Mouse (Mus musculus): ENCODE results near the gene Iqcf3. TPM values are rescaled to one million over a fixed set of nuclear protein-coding genes. Genes with fewer than 3 reads are reported as not detected.
A peak's percentile ranks its signal among the peaks of the same experiment; 100 is the strongest.

Iqcf3 gene
- polyA plus RNA-seq, 1 experiment from 2014 or later: not detected

DNA sequence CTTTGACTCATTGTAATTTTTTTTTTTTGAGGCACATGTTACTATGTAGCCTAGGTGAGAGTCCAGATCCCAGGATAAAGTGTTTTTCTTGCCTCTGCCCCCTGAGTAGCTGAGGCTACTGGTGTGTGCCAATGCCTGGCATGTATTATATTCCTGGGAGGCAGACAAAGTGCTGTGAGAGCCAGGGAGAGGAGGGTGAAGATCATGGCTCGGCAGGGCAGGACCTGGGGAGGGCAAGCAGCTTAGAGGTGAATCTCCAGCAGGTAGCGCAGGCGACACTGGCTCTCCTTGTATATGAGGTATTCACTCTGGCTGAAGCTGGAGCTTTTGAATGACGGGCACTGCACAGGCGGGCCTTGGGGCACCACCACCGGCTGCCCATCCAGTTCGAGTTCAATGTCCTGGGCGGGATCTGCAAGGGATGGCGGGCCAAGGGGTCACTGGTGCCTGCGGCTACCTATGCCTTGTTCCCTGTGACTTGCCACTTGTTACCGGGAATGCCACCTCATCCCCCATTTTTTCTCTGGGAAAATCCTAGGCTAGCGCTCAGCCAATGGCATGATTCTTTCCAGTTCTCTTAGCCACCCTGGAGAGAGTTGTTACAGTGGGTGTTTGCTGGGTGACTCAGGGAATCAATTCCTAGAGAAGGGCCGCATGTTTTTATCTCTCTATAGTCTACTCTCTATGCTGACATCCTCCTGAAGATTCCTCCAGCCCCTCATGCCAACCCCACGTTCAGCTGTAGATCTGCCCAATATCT, 90.3 kb downstream of the Iqcf3 start:
- Histone ChIP-seq H3K4me3 (ENCODE audit: low read length) (no peak overlapping the region), H3K9ac (ENCODE audit: low read length) (no peak overlapping the region)

DNA sequence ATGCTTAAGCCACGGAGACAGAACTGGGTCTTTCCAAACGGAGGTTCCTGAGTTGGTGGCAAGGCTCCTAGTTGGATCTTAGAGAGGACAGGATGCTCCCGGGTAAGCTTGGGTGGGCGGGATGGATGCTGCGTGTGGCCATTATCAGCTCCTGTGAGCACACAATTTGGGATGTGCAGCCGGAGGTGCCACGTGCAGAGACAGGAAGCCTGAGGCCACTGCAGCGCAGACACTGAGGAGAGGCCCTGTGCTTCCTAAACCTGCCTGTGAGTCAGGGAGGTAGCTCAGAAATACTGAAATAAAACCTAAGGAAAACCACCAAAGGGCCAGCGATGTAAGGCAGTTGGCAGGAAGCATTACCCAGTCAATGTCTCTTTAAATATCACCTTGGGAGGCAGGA, 91.7 kb downstream of the Iqcf3 start:
- Histone ChIP-seq H3K4me1 (replicated peaks; ENCODE audit: control insufficient read depth, insufficient read depth, low read length) (peaks cover 21% of the 10 kb centered on the region), H3K4me2 (ENCODE audit: low read depth, low read length) (no peak overlapping the region), H3K36me3 (ENCODE audit: control insufficient read depth, insufficient read depth, low read length) (no peaks in the 10 kb centered on the region), H3K9ac (ENCODE audit: low read length) (no peak overlapping the region), H3K27me3 (ENCODE audit: control insufficient read depth, insufficient read depth, low read depth, low read length) (no peaks in the 10 kb centered on the region), H3K9me3 (ENCODE audit: control insufficient read depth, low read length) (no peaks in the 10 kb centered on the region), H3K27ac (ENCODE audit: low read length) (no peak overlapping the region), H3K4me3 (ENCODE audit: low read length) (no peak overlapping the region)
- WGBS: 61% methylated on average over 9 of the region's 9 CpGs
- ATAC-seq (ENCODE audit: low read depth): no peak

More for the DNA sequence above, 90.3 kb downstream of the Iqcf3 start:
- Histone ChIP-seq H3K36me3 (ENCODE audit: control insufficient read depth, insufficient read depth, low read length) (no peaks in the 10 kb centered on the region), H3K9me3 (ENCODE audit: control insufficient read depth, low read length) (no peaks in the 10 kb centered on the region), H3K4me1 (replicated peaks; ENCODE audit: control insufficient read depth, insufficient read depth, low read length) (peaks cover 28% of the 10 kb centered on the region), H3K27me3 (ENCODE audit: control insufficient read depth, insufficient read depth, low read depth, low read length) (no peaks in the 10 kb centered on the region), H3K27ac (ENCODE audit: low read length) (no peak overlapping the region), H3K4me2 (ENCODE audit: low read depth, low read length) (peak overlapping the region; percentile 39)
- WGBS: 63% methylated on average over 14 of the region's 14 CpGs
- ATAC-seq (ENCODE audit: low read depth): no peak

DNA sequence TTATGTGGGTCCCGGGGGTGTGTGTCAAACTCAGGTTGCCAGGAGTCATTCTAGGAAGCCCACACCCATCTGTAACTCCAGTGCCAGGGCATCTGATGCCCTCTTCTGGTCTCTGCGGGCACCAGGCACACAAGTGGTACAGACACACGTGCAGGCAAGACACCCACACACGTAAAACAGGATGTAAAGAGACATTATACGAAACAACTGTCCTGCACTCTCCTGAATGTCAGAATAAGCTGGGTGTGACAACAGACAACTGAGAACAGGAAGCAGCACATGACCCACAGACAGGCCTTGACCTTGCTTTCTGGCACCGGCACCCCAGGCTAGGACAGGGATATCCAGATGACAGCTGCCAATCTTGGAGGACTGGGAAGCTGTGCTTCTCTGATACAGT, 92.1 kb downstream of the Iqcf3 start:
- Histone ChIP-seq H3K4me2 (ENCODE audit: low read depth, low read length) (no peak overlapping the region), H3K4me3 (ENCODE audit: low read length) (no peak overlapping the region), H3K4me1 (replicated peaks; ENCODE audit: control insufficient read depth, insufficient read depth, low read length) (peaks cover 20% of the 10 kb centered on the region), H3K27me3 (ENCODE audit: control insufficient read depth, insufficient read depth, low read depth, low read length) (no peaks in the 10 kb centered on the region), H3K9me3 (ENCODE audit: control insufficient read depth, low read length) (no peaks in the 10 kb centered on the region), H3K9ac (ENCODE audit: low read length) (no peak overlapping the region), H3K36me3 (ENCODE audit: control insufficient read depth, insufficient read depth, low read length) (no peaks in the 10 kb centered on the region), H3K27ac (ENCODE audit: low read length) (no peak overlapping the region)
- no peak for ATAC-seq (ENCODE audit: low read depth)
- 57% methylated on average over 6 of the region's 6 CpGs for WGBS

DNA sequence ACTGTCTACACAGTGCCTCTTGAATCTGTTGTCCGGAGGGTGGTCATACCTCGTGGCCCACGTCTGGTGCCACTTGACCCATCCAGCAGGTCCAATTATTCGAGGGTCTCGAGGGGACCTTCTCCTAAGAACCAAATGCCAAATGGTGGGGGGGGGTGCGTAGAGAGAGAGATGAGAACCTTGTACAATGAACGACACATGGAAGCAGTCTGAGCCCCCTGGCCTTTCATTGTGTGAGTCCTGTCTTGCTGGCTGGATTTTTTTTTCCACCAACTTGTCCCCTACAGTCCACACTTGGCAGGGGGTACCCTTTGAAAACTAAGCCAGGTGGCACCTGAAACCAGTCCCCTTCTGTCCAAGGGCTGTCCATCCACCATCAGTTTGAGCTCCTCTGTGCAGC, 93.7 kb downstream of the Iqcf3 start:
- Histone ChIP-seq H3K9me3 (ENCODE audit: control insufficient read depth, low read length) (no peaks in the 10 kb centered on the region), H3K4me2 (ENCODE audit: low read depth, low read length) (no peak overlapping the region), H3K27me3 (ENCODE audit: control insufficient read depth, insufficient read depth, low read depth, low read length) (no peaks in the 10 kb centered on the region), H3K27ac (ENCODE audit: low read length) (no peak overlapping the region), H3K36me3 (ENCODE audit: control insufficient read depth, insufficient read depth, low read length) (peaks cover 3% of the 10 kb centered on the region; the same call in 1 of the 2 replicates), H3K9ac (ENCODE audit: low read length) (no peak overlapping the region), H3K4me3 (ENCODE audit: low read length) (no peak overlapping the region), H3K4me1 (replicated peaks; ENCODE audit: control insufficient read depth, insufficient read depth, low read length) (peaks cover 15% of the 10 kb centered on the region)
- 84% methylated on average over 7 of the region's 7 CpGs for WGBS
- no peak for ATAC-seq (ENCODE audit: low read depth)

DNA sequence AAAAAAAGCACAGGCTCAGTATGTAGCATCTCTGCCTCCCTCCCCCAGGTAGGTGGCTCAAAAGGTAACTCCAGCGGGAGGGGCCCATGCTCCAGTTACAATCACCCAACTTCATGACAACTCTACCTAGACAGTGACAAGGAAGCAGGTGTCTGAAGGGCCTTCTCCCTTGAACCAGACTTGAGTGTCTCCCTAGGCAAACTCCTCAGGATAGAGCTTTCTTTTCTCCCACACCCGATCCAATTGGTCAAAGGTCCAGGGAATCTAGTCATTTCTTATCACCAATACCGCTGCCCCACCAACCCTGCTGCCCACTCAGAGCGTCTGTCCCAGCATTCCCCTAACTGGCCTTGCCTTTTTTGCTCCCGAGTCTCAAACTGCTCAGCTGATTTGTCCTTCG, 94.7 kb downstream of the Iqcf3 start:
- Histone ChIP-seq H3K36me3 (ENCODE audit: control insufficient read depth, insufficient read depth, low read length) (peaks cover 9% of the 10 kb centered on the region), H3K9ac (ENCODE audit: low read length) (no peak overlapping the region), H3K27me3 (ENCODE audit: control insufficient read depth, insufficient read depth, low read depth, low read length) (no peaks in the 10 kb centered on the region), H3K4me2 (ENCODE audit: low read depth, low read length) (no peak overlapping the region), H3K9me3 (ENCODE audit: control insufficient read depth, low read length) (no peaks in the 10 kb centered on the region), H3K4me1 (replicated peaks; ENCODE audit: control insufficient read depth, insufficient read depth, low read length) (peaks cover 12% of the 10 kb centered on the region), H3K4me3 (ENCODE audit: low read length) (no peak overlapping the region), H3K27ac (ENCODE audit: low read length) (no peak overlapping the region)
- 77% methylated on average over 6 of the region's 6 CpGs for WGBS
- ATAC-seq (ENCODE audit: low read depth): no peak

DNA sequence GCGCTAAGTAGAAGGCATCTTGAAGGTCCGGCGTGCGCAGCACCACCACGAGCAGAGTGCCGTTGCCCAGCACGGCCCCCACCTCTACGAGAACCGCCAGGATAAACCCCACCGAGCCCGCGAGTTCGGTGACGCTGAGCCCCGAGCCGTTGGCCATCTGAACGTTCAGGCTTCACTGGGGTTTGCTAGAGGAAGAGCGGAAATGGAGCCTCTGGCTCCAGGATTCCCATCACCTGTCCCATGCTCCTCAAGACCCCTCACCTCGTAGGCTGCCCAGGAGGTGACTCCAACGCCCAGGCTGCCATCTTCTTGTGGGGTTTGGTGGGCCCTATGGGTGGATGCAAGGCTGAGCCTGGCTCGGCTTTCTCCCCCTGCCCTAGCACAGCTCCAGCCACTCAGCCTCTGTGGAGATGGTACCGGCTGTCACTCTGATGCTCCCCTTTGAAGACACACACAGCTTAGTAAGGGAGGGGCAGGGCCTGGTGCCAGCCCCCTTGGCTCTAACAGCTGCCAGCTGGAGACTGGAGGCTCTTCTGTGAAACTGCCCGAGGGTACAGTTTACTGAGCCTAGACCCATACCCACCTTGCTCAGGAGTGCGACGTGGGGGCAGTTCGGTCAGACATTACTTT, 95.7 kb downstream of the Iqcf3 start, which contains the start of gene Gpr62:
Gpr62 (minus strand) TSS at position 368 of the 630 bp plus-strand sequence.
- 38% methylated on average over 26 of the region's 26 CpGs for WGBS
- ATAC-seq (ENCODE audit: low read depth): no peak
- peaks cover 9% of the 10 kb centered on the region for H3K36me3 ChIP-seq (ENCODE audit: control insufficient read depth, insufficient read depth, low read length)
- peak within 1 kb of the TSS; percentile 100 for H3K4me2 ChIP-seq (ENCODE audit: low read depth, low read length)
- H3K4me1 ChIP-seq (replicated peaks; ENCODE audit: control insufficient read depth, insufficient read depth, low read length): peaks cover 9% of the 10 kb centered on the region
- no peaks in the 10 kb centered on the region for H3K9me3 ChIP-seq (ENCODE audit: control insufficient read depth, low read length)
- H3K4me3 ChIP-seq (ENCODE audit: low read length): peak within 1 kb of the TSS; percentile 58
- no peak within 1 kb of the TSS for H3K27ac ChIP-seq (ENCODE audit: low read length)
- H3K9ac ChIP-seq (ENCODE audit: low read length): peak within 1 kb of the TSS; percentile 69
- no peaks in the 10 kb centered on the region for H3K27me3 ChIP-seq (ENCODE audit: control insufficient read depth, insufficient read depth, low read depth, low read length)

DNA sequence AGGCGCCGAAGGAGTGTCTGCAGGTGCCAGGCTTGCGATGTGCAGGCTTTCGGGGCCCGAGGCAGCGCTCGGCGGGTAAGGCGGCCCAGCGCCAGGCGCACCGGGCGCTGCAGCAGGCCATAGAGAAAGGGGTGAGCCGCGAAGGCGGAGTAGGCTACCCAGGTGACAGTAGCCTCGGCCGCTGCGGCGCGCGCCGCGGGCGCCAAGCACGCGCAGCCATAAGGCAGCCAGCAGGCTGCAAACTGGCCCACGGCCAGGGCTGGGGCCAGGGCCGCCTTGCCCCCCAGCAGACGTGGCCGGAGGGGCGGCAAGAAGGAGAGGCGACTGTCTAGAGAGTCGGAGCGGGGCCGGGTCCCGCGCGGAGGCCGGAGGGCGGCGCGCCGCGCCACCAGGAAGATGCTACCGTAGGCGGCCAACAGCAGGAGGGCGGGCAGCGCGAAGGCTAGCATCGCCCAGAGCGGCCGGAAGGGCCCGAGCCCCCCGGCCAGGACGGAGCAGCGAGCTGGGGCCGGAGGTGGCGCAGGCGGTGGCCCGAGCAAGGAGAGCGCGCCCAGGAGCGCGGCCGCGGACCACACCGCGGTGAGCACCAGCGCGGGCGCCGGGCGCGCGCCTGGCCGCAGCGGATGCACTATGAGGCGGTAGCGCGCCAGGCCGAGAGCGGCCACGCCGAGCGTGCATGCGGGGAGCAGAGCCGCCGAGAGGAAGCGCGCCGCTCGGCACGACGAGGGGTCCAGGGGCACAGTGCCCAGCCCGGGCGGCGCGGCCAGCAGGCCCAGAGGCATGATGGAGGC, 96.5 kb downstream of the Iqcf3 start:
- 3% methylated on average over 93 of the region's 99 CpGs for WGBS
- Histone ChIP-seq H3K4me3 (ENCODE audit: low read length) (peak overlapping the region; percentile 58), H3K9ac (ENCODE audit: low read length) (peak overlapping the region; percentile 69), H3K4me1 (replicated peaks; ENCODE audit: control insufficient read depth, insufficient read depth, low read length) (peaks cover 9% of the 10 kb centered on the region), H3K36me3 (ENCODE audit: control insufficient read depth, insufficient read depth, low read length) (peaks cover 9% of the 10 kb centered on the region), H3K27me3 (ENCODE audit: control insufficient read depth, insufficient read depth, low read depth, low read length) (no peaks in the 10 kb centered on the region), H3K9me3 (ENCODE audit: control insufficient read depth, low read length) (no peaks in the 10 kb centered on the region), H3K27ac (ENCODE audit: low read length) (no peak overlapping the region), H3K4me2 (ENCODE audit: low read depth, low read length) (peak overlapping the region; percentile 100)
- peak; percentile 80 for ATAC-seq (ENCODE audit: low read depth)

DNA sequence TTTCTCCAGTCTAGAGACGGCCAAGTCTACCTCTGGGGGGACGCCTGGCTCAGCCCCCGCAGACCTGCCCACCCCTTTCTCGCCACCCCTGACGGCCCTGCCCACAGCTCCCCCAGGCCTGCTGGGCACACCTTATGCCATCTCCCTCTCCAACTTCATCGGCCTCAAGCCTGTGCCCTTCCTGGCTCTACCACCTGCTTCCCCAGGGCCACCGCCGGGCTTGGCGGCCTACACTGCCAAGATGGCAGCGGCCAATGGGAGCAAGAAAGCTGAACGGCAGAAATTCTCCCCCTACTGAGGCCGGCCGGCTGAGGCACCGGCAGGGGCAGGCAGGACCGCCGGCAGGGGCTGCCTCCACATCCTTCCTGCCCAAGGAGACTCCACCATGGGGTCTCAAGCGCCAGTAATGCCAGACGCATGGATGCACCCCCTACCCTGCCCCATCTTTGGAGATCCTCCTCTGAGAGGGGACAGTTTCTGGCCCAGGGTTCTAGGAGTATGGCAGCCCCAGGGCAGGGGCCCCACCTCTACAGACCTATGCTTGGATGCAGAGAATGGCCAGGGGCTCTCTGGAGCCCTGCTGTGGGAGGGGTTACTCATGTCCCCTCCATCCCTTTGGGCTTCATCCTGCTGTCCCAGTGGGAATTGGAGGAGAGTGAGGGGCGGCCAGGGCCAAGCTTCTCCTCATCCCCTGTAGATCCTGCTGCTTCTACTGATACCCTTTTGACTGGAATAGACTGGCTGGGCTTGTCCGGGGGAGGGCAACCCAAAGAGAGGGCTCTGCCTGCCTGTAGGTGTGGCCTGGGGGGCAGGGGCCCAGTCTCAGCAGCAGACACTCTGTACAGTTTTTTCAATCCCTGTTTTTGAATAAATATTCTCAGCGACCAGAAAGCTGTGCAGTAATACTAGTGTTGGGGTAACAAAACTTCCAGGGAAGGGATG, 98.0 kb downstream of the Iqcf3 start:
- H3K27me3 ChIP-seq (ENCODE audit: control insufficient read depth, insufficient read depth, low read depth, low read length): no peaks in the 10 kb centered on the region
- no peak for ATAC-seq (ENCODE audit: low read depth)
- H3K4me2 ChIP-seq (ENCODE audit: low read depth, low read length): no peak overlapping the region
- no peaks in the 10 kb centered on the region for H3K9me3 ChIP-seq (ENCODE audit: control insufficient read depth, low read length)
- no peak overlapping the region for H3K9ac ChIP-seq (ENCODE audit: low read length)
- 78% methylated on average over 21 of the region's 21 CpGs for WGBS
- H3K4me1 ChIP-seq (replicated peaks; ENCODE audit: control insufficient read depth, insufficient read depth, low read length): peaks cover 9% of the 10 kb centered on the region
- no peak overlapping the region for H3K4me3 ChIP-seq (ENCODE audit: low read length)
- H3K36me3 ChIP-seq (ENCODE audit: control insufficient read depth, insufficient read depth, low read length): peaks cover 9% of the 10 kb centered on the region
- H3K27ac ChIP-seq (ENCODE audit: low read length): no peak overlapping the region
